16 mouse cellular contexts compared by ENCODE assay signal in genomic region chr14:118083851-118084250, GRCm38 (mm10).
"Had no signal": no experiment of that assay in that cellular context is flagged by ENCODE, and none has a peak within 500 bp of the region (broad histone marks: within the 10 kb centered on the region; RNA-seq: fewer than 3 reads in every experiment).

No protein-coding gene starts in this region.

- H3K4me3 ChIP-seq: neural tube, embryonic 13.5 days; neural tube, embryonic 15.5 days; stomach, embryonic 15.5 days had no signal

- H3K9ac ChIP-seq: neural tube, embryonic 13.5 days; neural tube, embryonic 15.5 days; stomach, embryonic 15.5 days had no signal

- DNase-seq: retina, postnatal 1 day; right cerebral cortex, adult 18-20 months; right cerebral cortex, postnatal 14 days; right cerebral cortex, postnatal 25 days; right cerebral cortex, postnatal 4 days; spleen, adult 18-20 months; thymus, adult 18-20 months; thymus, adult 2 months; thymus, postnatal 14 days; thymus, postnatal 25 days; thymus, postnatal 36 days; thymus, postnatal 4 days had no signal

- H3K36me3 ChIP-seq: neural tube, embryonic 13.5 days; neural tube, embryonic 15.5 days; stomach, embryonic 15.5 days had no signal

- H3K9me3 ChIP-seq: neural tube, embryonic 13.5 days; neural tube, embryonic 15.5 days; stomach, embryonic 15.5 days had no signal

- H3K4me2 ChIP-seq: neural tube, embryonic 13.5 days; neural tube, embryonic 15.5 days; stomach, embryonic 15.5 days had no signal

- H3K27me3 ChIP-seq: neural tube, embryonic 13.5 days; neural tube, embryonic 15.5 days; stomach, embryonic 15.5 days had no signal

- H3K27ac ChIP-seq: neural tube, embryonic 13.5 days; neural tube, embryonic 15.5 days; stomach, embryonic 15.5 days; stomach, postnatal 0 days had no signal
